Mouse (Mus musculus) kidney, adult 2 months (tissue): ENCODE measurements around the gene Gm37240.

Experiments
- CTCF ChIP-seq: fragments of 200-500 bp; conservative IDR thresholded peaks from 2 replicates; pipeline ENCODE4 v1.5.1; 2011; ENCODE audit warnings: low read depth, mild to moderate bottlenecking, control low read depth, low read length, moderate library complexity, mixed read lengths; ENCODE audit not compliant: insufficient read depth, insufficient read length
- POLR2A ChIP-seq: fragments of 200-500 bp; IDR thresholded peaks from one replicate; pipeline ENCODE4 v1.6.1; 2011; ENCODE audit warnings: low read depth, low read length, control low read depth

DNA sequence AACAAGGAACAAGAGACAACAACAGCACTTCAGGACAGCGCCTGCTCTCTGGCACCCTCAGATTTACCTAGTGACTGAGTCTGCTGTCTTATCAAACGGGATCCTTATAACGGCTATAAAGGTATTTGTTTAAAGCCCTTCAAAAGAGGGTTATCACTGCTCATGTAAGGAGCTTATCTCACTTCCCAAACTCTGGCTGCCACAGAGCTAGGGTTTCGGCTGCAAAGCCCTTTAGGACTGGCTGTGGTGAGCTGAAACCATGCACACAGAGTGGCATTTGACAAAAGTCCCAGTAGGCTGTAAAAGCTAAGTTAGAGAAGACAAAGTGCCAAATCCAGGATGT lies 1419.2 kb downstream of the Gm37240 start:
- no peak for TF ChIP-seq CTCF
- no peak for TF ChIP-seq POLR2A
